Mouse (Mus musculus) testis, postnatal 10 days (tissue): ENCODE measurements around the gene Col4a2.
A peak's percentile ranks its signal among the peaks of the same experiment; 100 is the strongest.
"Not testable (repeated sequence)": the region's sequence is repeated elsewhere in the genome, so short reads cannot be mapped to it uniquely, and the experiment has no call there.

Source experiments
- DNase-seq: peaks from one replicate; pipeline ENCODE4 v3.0.0; 2021; ENCODE audit warnings: low spot score

Gene Col4a2

DNA sequence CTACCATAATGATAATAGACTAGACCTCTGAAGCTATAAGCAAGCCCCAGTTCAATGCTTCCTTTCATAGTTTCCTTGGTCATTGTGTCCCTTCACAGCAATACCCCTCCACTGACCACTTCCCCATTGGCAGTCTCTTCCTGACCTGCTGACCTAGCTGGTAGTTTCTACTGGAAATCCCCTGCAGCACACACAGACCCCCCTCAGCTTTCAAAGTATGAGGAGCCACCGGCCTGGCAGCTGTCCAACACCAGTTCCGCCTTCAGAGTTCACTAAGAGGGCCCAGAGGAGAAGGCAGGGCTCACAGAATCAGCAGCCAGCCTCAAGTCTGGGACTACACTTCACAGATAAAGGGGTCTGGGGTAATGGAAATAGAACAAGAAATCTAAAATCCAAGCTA lies 148.3 kb downstream of the Col4a2 start:
- DNase-seq, result peak; percentile 67

DNA sequence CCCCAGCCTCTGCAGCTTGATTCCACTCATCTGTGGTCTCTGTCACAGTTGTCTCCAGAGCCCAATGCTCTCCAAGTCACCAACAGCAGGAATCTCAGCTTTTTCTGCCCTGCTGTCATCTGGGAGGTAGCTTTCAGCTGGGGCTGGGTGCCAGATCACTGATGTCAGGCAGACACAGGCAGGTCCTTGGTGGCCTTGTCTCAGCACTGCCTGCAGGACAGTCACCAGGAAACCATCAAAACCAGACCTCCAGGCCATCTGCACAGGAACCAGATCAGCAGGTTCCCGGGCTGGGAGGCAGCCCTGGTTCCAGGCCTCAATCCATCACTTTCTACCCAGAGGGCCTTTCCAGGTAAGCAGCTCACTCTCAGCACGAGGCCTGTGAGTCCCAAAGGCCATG lies 149.2 kb downstream of the Col4a2 start:
- DNase-seq, result no peak

DNA sequence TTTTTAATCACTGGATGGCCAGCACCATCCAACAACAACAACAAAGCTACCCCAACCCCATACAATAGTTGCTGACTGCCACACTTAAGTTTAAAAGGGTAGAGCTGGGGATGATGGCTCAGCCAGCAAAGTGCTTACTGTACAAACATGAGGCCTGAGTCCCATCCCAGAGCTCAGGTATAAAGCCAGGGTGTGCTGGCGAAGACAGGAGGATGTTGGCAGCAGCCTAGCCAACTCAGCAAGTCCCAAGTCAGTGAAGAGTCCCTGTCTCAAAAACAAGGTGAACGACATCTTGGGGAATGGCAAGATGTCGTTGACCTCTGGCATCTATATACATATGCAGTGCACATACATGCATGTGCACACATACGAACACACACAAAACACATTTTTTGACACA lies 150.0 kb downstream of the Col4a2 start:
- DNase-seq, result no peak

DNA sequence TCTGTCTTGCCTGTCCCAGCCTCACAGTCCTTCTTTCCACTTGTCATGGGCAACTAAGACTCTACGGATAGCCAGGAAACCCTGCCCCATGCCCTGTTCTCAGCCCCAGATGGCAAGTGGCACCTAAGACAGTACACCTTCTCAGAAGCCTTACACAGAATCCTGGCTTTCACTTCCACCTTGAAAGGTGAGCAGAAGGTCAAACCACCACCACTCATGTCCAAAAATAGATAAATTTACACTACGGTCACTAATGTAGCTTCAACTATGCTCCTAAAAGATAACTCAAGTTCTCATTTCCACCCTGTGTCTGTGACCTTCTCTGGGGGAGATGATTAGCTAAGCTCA lies 150.9 kb downstream of the Col4a2 start:
- no peak for DNase-seq

DNA sequence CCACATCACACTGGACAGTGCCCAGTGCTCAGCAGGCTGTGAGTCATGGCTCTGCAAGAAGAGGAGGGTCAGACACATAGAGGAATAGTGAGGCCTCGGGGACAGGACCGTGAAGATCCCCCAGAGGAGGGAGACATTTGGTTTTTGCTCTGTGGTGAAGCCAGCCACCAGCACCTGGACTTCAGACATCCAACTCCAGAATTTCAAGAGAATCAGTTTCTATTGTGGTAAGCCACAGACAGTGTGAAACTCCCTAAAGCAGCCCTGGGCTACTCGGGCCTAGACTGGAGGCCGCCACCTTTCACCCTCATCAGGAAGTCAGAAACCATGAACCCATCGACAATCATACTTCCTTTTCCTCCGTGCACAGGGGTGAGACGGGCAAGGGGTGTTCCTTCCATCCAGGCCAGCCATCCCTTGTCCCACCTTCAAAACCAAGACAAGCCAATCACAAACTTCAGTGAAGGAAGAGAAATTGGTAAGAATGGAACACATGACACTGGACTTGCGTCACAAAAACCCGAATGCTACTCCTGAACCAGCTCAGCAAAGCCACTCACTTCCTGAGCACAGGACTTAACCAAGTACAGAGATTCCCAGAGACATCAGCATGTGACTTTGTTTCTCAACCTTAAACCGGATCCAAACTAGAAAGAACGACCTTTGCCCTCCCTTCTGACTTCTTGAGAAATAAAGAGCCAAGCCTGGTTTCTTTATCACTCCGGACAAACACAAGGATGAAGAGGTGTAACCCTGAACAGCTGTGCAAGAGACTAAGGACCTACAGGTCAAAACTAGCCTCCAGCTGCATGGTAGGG lies 151.5 kb downstream of the Col4a2 start:
- DNase-seq, result no peak

DNA sequence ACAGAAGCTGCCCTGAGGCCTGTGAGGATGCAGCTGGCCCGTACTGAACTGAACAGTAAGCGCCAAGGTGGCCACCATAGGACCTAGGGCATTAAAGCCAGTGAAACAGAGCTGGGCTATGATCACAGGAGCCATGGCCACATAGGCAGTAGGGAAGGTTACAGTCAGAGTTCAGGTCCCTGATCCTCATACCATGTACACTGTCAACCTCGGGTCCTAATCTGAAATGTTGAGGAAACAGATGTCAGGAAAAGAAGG lies 152.0 kb downstream of the Col4a2 start:
- DNase-seq, result no peak

DNA sequence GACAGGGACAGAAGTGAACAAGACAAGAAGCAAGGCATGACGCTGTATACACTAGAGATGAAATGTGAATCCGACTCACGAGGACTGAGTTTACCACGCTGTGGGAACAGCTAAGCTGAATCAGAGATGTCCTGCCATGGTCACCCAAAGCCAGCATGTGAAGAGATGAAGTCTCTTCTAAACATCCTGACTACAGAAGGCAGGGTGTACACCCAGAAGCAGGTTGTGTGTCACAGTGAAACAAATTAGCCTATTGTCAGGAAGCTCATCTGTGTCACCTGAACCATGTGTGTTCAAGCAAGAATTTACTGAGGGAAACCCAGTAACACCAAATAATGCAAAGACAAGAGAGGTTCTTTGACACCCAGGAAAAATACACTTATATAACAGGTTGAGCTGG lies 153.0 kb downstream of the Col4a2 start:
- DNase-seq, result no peak

DNA sequence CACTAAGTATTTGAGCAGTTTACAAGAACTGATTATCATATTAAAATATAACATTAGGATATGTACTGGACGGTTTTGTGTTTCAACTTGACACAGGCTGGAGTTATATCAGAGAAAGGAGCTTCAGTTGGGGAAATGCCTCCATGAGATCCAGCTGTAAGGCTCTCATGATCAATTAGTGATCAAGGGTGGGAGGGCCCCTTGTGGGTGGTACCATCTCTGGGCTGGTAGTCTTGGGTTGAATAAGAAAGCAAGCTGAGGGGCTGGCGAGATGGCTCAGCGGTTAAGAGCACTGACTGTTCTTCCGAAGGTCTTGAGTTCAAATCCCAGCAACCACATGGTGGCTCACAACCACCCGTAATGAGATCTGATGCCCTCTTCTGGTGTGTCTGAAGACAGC lies 153.9 kb downstream of the Col4a2 start:
- not testable (repeated sequence) for DNase-seq

DNA sequence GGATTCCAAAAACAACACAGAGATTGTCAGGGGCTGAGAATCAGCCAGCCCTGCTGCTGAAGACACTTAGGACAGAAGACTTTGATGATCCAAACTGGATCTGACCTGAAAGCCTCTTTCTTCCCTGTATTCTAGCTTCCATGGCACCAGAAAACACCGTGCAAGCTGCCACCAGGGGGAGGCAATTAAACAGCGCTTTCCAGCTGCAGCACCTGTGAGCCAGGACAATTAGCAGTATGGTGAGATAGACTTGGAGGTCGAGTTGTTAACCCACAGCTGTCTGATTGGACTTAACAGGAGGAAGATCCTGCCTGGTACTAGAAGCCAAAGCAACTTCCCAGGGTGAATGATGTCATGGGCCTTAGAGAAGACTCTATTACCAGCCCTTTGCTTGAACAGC lies 156.5 kb downstream of the Col4a2 start:
- DNase-seq, result peak; percentile 74

DNA sequence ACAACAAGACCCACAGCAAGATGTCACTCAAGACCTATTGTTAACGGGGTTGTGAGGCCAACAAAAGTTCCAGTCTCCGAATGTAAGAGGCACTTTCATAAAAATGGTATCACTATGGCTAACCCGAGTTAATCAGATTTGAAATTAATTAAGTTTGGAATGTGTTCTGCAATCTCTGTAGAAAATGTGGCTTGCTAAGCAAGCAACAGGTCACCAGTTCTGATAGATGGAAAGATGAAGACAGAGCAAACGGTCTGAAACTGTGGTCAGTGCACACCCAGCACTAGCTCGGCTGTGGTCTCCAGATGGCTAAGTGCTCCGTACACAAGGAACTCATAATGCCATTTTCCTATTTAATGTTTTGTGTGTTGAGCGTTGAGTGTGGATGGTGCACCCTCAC lies 158.1 kb downstream of the Col4a2 start:
- no peak for DNase-seq

DNA sequence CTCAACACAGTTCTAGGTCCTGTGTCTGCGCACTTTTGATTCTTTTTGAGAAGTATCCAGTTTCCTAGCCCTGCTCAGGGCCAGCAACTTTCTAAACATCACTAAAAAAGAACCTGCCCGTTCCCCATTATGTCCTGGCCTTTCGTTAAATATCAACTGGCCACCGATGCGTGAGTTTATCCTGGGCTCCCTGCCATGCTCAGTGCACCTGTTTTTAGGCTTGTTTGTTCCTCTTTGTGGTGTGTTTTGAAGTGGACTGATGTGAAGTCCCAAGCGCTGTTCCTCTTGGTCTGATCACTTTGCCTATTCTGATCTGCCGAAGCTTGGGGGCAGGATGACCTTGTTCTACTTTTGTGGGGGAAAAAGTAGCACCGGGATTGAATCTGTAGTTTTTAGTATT lies 158.7 kb downstream of the Col4a2 start:
- DNase-seq, result no peak

DNA sequence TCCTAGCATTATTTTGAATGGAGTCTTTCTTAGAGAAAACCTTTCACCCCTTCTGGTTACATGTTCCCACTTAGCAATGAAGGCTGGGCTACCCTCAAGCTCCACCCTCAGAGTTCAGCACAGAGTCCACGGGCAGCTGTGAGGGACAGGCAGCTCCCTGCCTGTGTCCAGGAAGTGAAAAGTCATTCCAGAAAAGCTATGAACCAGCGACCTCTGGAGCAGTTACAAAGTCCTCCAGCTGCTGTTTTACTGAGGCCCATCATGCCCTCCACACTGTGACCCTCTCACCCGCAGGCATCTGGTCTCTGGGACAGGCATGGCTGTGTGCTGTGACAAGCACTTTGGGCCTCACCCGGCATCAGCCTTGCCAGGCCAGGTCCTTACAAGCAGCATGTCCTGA lies 160.5 kb downstream of the Col4a2 start:
- no peak for DNase-seq

DNA sequence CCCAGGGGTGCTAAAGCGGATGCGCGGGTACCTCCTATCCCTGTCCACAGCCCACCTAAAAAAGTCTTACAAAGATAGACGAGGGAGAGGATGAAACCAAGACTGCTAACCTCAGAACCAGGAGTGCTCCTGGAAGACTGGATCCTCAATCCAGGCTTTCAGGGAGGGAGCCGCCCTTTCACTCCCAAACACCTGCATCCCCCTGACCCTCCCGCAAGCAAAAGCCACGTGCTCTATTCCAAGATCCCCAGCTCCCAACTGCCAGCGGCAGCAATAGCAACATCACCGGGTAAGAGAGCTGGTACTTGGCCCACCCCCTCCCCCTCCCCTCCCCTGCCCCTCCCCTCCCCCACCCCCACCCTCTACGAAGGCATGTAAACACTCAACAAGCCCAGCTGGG lies 162.8 kb downstream of the Col4a2 start:
- no peak for DNase-seq

DNA sequence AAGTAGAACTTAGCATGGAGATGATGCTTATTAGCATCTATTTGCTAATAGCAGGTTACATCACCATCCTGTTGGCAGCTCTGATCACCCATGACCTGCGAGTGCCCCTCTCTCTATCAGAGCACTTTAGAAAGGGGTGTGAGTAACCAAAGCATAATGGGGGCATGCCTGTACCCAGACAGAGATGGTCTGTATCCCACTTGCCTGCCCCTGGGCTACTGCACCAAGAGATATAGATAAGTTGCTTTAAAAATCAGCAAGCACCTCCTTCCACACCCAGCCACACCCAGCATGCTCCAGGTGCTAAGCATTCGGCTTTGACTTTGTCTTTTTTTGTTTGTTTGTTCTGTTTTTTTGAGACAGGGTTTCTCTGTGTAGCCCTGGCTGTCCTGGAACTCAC lies 163.3 kb downstream of the Col4a2 start:
- DNase-seq, result no peak

DNA sequence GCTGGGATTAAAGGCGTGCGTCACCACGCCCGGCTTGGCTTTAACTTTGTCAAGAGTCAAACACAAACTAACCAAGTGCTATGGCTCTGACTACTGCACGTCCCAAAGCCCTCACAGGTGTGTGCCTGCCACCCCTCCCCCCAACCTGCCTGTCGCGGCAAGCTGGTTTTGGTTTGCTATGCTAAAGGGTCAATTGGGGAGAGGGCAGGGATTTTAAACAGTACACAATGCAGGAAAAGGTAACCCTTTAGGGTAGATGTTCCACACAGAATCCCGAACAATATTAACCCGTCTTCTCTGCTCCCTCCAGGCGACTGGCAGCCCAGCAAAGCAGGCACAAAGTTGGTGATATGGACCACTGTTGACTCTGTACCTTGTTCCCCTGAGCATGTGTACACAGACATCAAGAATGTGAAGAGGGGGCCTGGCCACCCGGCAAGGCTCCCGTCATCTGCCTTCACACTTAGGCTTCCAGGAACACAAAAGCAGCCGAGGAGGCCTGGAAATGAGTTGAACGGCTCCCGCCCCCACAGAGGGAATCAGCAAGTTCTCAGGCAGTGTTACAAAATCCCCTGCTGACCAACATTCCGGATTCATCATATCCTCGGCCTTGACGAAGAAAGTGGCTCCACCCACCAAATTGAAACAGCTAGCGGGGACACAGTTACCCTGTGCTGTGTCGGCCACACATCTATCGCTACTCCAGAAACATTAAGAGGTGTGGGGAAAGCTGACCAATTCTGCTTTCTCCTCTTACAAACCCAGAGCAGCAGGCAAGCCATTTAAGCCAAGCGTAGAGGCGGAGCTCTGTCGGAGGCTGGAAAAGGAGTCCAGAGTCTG lies 164.0 kb downstream of the Col4a2 start:
- DNase-seq, result peak; percentile 75

DNA sequence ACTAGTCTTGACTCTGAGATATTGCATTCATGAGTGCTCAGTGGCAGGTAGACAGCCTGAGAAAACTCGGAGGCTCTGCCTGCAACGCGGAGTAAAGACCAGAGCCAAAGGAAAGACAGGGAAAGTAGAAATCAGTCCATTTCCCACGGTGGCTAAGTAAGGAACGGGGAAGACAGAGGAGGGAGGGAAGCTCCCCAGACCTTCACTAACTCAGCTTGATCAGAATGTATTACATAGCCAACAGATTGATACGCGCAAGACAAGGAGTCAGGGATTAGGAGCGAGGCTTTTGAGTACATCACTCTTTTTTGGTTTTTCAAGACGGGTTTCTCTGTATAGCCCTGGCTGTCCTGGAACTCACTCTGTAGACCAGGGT lies 164.6 kb downstream of the Col4a2 start:
- DNase-seq, result no peak

DNA sequence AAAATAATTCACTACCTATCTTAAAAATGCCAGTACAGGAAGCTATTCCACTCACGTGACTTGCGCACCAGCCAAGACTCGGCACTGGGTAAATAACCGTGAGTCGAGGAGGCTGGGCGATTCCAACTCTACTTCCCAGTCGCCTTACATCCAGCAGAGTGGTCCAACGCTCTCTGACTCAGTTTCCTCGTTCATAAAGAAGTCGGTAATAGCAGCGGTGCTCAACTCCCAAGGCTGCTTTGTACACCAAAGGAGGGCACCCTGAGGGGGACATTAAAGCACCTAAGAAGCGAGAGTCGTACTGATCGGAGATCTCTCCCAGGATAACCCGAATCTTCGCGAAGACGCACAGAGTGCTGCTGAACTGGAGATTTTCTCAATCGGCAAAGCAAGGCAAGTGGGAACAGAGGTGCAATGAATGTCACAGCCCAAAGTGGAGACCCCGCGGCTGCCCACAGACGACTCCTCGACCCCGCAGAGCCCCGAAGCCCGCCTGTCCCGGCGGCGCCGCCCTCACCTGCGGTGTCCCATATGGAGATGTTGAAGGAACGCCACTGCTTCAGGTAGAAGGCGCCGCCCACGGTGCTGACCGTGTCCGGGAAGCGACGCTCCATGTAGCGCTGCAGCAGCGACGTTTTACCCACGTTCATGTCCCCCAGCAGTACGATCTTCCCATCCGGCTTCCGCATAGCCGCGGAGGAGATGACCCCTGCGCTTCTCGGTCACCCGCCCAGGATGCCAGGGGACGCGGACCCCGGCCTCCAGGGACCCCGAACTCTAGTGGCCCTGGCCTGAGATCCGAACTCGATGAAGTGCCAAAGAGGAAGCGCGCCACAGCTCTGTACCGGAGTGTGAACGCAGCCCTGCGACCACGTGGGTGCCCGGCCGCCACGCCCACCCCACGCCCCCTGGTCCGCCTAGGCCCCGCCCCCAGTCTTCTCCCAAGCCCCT lies 165.5 kb downstream of the Col4a2 start, which contains the start of gene Rab20:
Gene Rab20 (minus strand): TSS at position 900 of the 951 bp plus-strand sequence.
- peak; percentile 95 for DNase-seq

DNA sequence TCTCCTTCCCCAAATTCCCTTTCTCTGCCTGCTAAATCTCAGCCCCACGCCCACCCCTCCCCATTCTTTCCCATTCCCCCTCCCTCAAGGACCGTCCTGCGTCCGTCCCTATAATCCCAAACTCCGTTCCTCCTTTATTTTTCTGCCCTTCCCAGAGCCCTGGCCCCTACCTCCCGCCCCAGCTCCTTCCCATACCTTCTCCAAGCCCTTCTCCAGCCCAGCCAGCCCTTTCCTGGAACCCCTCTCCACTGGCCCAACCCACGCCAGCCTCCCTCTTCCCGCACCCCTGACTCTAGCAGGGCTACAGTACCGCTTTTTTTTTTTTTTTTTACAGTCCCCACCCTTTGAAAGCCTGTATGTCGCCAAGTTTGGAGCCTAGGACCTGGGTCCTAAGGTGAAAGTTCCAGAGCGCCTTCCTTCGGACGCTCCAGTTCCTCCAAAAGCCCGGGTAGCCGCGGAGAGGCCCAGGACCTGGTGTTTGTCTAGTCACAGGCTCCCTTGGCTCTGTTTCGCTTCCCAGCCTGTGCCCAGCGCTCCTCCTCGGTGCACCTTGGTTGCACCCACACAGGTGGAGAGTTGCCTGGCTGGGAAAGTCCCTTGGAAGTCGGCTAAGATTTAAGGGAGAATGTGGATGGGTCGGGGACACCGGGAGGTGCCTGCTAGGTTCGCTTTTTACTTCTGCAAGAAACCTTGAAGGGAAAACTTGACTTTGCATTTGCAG lies 166.4 kb downstream of the Col4a2 start:
- peak; percentile 56 for DNase-seq

DNA sequence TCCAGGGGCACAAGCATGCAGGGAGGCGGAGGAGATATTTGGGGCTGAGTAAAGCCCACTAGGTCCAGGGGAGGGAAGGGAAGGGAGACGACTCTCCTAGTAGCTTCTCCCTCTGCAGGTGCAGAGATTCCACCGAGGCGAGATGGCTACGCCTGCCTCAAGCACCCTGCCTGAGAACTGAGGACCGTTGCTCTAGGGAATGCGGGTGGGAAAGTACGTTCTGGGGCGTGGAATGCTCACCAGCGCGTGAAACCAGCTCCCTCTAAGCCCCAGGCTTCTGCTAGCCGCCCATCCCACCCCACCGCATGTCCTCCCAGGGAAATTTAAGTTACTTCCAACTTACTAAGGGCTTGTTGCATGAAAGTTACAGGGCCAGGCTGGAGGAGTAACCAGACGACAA lies 167.0 kb downstream of the Col4a2 start:
- DNase-seq, result no peak

DNA sequence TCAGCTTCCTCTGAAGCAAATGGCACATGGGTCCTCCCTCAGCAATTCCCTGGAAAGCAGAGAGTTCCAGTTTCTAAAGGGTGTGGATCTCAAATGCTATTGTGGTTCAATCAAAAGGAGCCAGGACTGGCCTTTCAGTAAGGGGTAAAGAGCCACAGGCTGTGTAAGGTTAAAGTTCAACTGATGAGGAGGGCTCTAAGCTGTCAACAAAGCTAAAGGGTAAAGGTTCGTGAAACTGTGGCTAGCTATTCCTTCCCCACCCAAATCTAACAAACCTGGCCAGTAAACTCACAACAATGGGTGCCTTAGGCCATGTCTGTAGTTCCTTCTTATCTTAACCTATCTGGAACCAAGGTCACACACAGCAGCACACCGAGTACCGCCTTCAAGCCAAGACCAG lies 169.3 kb downstream of the Col4a2 start:
- no peak for DNase-seq

DNA sequence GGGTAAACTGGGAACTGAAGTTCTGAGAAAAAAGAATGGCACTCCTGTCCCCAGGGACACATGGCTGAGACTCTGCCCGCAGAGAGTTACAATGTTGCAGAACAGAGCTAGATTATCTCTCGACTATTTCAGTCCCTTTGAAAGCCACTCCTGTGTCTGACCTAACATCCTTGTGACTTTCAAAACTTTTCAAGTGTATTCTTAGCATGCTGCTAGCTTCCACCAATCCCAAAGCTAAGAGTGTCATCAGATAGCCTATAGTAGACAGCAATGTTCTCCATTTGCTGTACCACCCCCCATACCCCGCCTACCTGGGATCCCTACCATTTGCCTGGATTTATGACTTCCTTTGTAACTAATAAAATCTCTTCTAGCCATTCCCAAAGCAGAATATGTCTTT lies 169.9 kb downstream of the Col4a2 start:
- no peak for DNase-seq

DNA sequence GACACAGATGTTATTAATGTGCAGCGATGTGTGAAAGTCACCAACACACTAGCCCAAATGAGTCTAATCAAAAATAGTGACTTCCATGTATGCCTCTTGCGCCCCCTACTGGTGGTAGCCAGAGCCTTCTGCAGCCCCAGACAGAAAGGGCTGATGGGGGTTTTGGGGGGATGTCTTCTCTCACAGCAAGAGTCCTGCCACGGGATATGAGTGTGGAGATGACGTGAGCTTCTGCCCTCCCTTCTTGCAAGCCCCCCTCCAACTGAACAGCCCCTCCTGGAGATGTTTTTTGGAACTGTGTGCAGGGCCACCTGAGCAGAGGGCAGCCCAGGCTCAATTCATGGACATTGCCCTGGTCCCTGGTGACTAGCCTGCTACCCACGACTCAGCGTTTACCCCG lies 173.5 kb downstream of the Col4a2 start:
- peak; percentile 92 for DNase-seq
